Mouse (Mus musculus) neural tube, embryonic 15.5 days (tissue): ENCODE measurements around the gene Pbdc1. TPM values are rescaled to one million over a fixed set of nuclear protein-coding genes. Genes with fewer than 3 reads are reported as not detected.
A peak's percentile ranks its signal among the peaks of the same experiment; 100 is the strongest.
"Not testable (repeated sequence)": the region's sequence is repeated elsewhere in the genome, so short reads cannot be mapped to it uniquely, and the experiment has no call there.

ENCODE experiments used
- ATAC-seq: fragments of 200-750 bp; cut with Nextera tagmentation; 2 replicates; pipeline ENCODE4 v1.8.0; 2017; ENCODE audit warnings: mild to moderate bottlenecking, moderate TSS enrichment, moderate library complexity; ENCODE audit not compliant: low FRiP score
- H3K27ac ChIP-seq: fragments of 300-500 bp; sonication (generic); replicated peaks from 2 replicates; pipeline ENCODE4 v1.5.1; 2015; ENCODE audit warnings: mild to moderate bottlenecking, inconsistent platforms
- H3K27me3 ChIP-seq: fragments of 300-500 bp; sonication (generic); replicated peaks from 2 replicates; pipeline ENCODE4 v1.6.1; 2015; ENCODE audit warnings: inconsistent platforms
- H3K36me3 ChIP-seq: fragments of 300-500 bp; sonication (generic); 2 replicates; pipeline ENCODE4 v1.6.1; 2015; ENCODE audit warnings: inconsistent platforms
- H3K4me1 ChIP-seq: fragments of 300-500 bp; sonication (generic); 2 replicates; pipeline ENCODE4 v1.6.1; 2015; ENCODE audit warnings: inconsistent platforms
- H3K4me2 ChIP-seq: fragments of 300-500 bp; sonication (generic); 2 replicates; pipeline ENCODE4 v1.6.1; 2015; ENCODE audit warnings: inconsistent platforms, mild to moderate bottlenecking, moderate library complexity
- H3K4me3 ChIP-seq: fragments of 300-500 bp; sonication (generic); replicated peaks from 2 replicates; pipeline ENCODE4 v1.5.1; 2015; ENCODE audit warnings: mild to moderate bottlenecking, inconsistent platforms
- H3K9ac ChIP-seq: fragments of 300-500 bp; sonication (generic); replicated peaks from 2 replicates; pipeline ENCODE4 v1.6.1; 2015; ENCODE audit warnings: mild to moderate bottlenecking, inconsistent platforms
- H3K9me3 ChIP-seq: fragments of 300-500 bp; sonication (generic); replicated peaks from 2 replicates; pipeline ENCODE4 v1.6.1; 2016; ENCODE audit warnings: inconsistent platforms
- WGBS: fragments of 180-500 bp; shearing (Covaris S2); methylation state at CpG from one replicate; pipeline ENCODE4 v1.1.7; 2015; ENCODE audit warnings: mixed read lengths; 5-methylcytosine and 5-hydroxymethylcytosine counted together
- polyA plus RNA-seq: library from polyadenylated mRNA; unstranded; fragments of >200 nt; fragmentation: Nextera tagmentation; extraction: Ambion mirVana; gene quantifications from 2 replicates; pipeline ENCODE4 v1.2.1, GENCODE M21; 2015

The Pbdc1 gene
- polyA plus RNA-seq, 1 experiment from 2014 or later: 29.5 TPM

- no peaks in the 10 kb centered on the region for H3K36me3 ChIP-seq
- 17% methylated on average over 38 of the region's 38 CpGs for WGBS
- peak overlapping the region; percentile 60 for H3K4me3 ChIP-seq
- peak overlapping the region; percentile 73 for H3K9ac ChIP-seq
- H3K27me3 ChIP-seq: peaks cover 31% of the 10 kb centered on the region
- peak overlapping the region; percentile 90 for H3K27ac ChIP-seq
- H3K4me2 ChIP-seq: peak overlapping the region; percentile 65
- peaks cover 21% of the 10 kb centered on the region for H3K4me1 ChIP-seq
- peak; percentile 85 for ATAC-seq
- no peaks in the 10 kb centered on the region for H3K9me3 ChIP-seq
Observed at GRCm38 (mm10) chrX:105121227-105121865, 41.8 kb downstream of the Pbdc1 start.

- Histone ChIP-seq H3K4me3 (no peak overlapping the region), H3K27ac (no peak overlapping the region)
- WGBS: 15% methylated on average over 2 of the region's 3 CpGs
Observed at GRCm38 (mm10) chrX:105124903-105125302, 45.3 kb downstream of the Pbdc1 start.

GRCm38 (mm10) chrX:105151872-105152461 is 72.4 kb downstream of the Pbdc1 start:
- Histone ChIP-seq H3K36me3 (no peaks in the 10 kb centered on the region), H3K27me3 (peaks cover 23% of the 10 kb centered on the region), H3K9me3 (no peaks in the 10 kb centered on the region), H3K9ac (no peak overlapping the region), H3K27ac (no peak overlapping the region), H3K4me2 (peak overlapping the region; percentile 42), H3K4me1 (no peaks in the 10 kb centered on the region), H3K4me3 (peak overlapping the region; percentile 22; the same call in 1 of the 2 replicates)
- ATAC-seq: no peak
- WGBS: 56% methylated on average over 16 of the region's 26 CpGs

More at GRCm38 (mm10) chrX:105124903-105125302, 45.3 kb downstream of the Pbdc1 start:
- peaks cover 25% of the 10 kb centered on the region for H3K27me3 ChIP-seq
- no peak for ATAC-seq
- H3K4me1 ChIP-seq: peaks cover 21% of the 10 kb centered on the region
- no peaks in the 10 kb centered on the region for H3K9me3 ChIP-seq
- no peaks in the 10 kb centered on the region for H3K36me3 ChIP-seq
- no peak overlapping the region for H3K9ac ChIP-seq
- no peak overlapping the region for H3K4me2 ChIP-seq

GRCm38 (mm10) chrX:105165007-105165406 is 85.5 kb downstream of the Pbdc1 start:
- 75% methylated on average over 6 of the region's 6 CpGs for WGBS
- H3K4me2 ChIP-seq, H3K4me3 ChIP-seq, H3K9me3 ChIP-seq, H3K36me3 ChIP-seq, H3K4me1 ChIP-seq, H3K27ac ChIP-seq, H3K9ac ChIP-seq, ATAC-seq: not testable (repeated sequence)
- peaks cover 27% of the 10 kb centered on the region for H3K27me3 ChIP-seq

Other genes with a start within 250 kb of the Pbdc1 start
- 30.0 and 35.4 TPM in 2 replicates for gene Magee2, start 222.5 kb upstream of the Pbdc1 start, polyA plus RNA-seq
- 224 and 258 TPM in 2 replicates for gene Magee1, start 40.6 kb downstream of the Pbdc1 start, polyA plus RNA-seq